Mouse (Mus musculus): ENCODE measurements around the gene Adk.

DNA sequence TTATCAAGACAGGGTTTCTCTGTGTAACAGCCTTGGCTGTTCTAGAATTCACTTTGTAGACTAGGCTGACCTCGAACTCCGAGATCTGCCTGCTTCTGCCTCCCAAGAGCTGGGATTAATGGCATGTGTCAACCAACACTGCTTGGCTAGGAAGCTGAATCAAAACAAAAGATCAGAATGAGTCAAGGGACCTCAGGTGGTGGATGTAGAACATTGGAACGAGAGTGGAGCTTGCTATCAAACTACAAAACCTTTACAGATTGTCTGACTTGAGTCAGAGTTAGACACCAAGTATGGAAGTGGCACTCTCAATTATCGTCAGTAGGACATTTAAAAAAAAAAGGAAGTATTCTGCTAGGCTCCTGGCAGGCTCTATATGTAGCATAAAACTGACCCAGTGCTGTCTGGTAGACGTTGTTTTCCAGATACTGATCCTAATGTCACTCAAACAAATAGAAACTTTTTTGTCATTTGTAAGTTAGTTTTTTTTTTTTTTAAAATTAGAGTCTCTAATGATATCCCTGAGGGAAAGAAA, 38.5 kb upstream of the Adk start:
- TF ChIP-seq CHD2 (IDR thresholded peaks at IDR 0.05; ENCODE audit: low read depth, low read length) (no peak), ZNF384 (IDR thresholded peaks at IDR 0.05; ENCODE audit: low read depth, low read length) (no peak), ZC3H11A (IDR thresholded peaks at IDR 0.05; ENCODE audit: borderline replicate concordance, low read depth, low read length) (no peak), MAFK (IDR thresholded peaks at IDR 0.05; ENCODE audit: insufficient read depth, low read depth, low read length) (no peak), HCFC1 (IDR thresholded peaks at IDR 0.05; ENCODE audit: borderline replicate concordance, insufficient read depth, low read length) (no peak)
